Mouse (Mus musculus): Measurements from ENCODE around the gene Fam20b. TPM values are rescaled to one million over a fixed set of nuclear protein-coding genes. Genes with fewer than 3 reads are reported as not detected.

Fam20b gene
- polyA plus RNA-seq, 1 experiment from 2014 or later: 16.6 TPM

DNA sequence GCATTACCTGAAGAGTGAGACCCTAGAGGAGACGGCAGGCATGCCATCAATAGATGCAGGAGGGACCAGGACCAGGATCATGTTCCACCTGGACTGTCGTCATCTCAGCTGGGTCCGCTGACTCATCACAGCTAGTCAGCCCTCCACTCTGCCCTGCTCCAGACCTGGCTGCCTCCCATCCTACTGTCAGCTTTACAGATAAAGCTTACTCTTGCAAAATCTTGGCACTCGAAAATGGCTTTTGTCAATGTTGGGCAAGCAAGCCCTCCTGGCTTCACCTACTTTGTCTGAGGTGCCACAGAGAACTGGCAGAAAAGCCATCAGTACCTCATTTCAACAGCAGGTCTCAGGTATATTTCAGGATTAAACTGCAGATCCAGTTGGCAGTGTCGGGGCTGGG lies 60.2 kb downstream of the Fam20b start:
- H3K27ac ChIP-seq (replicated peaks): no peak overlapping the region
- no peaks in the 10 kb centered on the region for H3K27me3 ChIP-seq (ENCODE audit: low read depth, poor library complexity, severe bottlenecking)
- DNase-seq (ENCODE audit: low spot score): no peak
- H3K9me3 ChIP-seq (replicated peaks): no peaks in the 10 kb centered on the region
- H3K4me1 ChIP-seq: no peaks in the 10 kb centered on the region
- H3K36me3 ChIP-seq: peaks cover 13% of the 10 kb centered on the region; the same call in 1 of the 2 replicates
- WGBS: 85% methylated on average over 5 of the region's 5 CpGs
- H3K4me3 ChIP-seq: no peak overlapping the region

DNA sequence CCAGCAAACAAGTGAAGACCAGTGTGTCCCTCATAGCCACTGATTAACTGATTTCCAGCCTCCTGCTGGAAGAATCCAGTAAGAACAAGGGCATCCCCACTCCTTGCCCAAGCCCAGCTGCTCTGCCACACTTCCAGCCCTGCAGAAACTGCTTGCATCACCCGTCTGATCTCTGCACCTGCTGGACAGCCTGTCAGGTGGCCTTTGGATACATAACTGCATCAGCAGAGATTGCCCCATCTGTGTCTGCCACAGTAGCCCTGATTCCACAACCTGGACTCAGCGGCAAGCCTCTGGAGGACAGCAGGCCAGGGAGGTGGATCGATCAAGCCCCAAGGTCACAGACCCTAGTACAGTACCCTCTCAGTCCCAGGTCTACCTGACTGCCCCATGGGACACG lies 61.4 kb downstream of the Fam20b start:
- Histone ChIP-seq H3K27ac (replicated peaks) (no peak overlapping the region), H3K4me1 (no peaks in the 10 kb centered on the region), H3K36me3 (peaks cover 13% of the 10 kb centered on the region; the same call in 1 of the 2 replicates), H3K27me3 (ENCODE audit: low read depth, poor library complexity, severe bottlenecking) (no peaks in the 10 kb centered on the region), H3K4me3 (no peak overlapping the region), H3K9me3 (replicated peaks) (no peaks in the 10 kb centered on the region)
- DNase-seq (ENCODE audit: low spot score): no peak
- WGBS: 87% methylated on average over 4 of the region's 4 CpGs

DNA sequence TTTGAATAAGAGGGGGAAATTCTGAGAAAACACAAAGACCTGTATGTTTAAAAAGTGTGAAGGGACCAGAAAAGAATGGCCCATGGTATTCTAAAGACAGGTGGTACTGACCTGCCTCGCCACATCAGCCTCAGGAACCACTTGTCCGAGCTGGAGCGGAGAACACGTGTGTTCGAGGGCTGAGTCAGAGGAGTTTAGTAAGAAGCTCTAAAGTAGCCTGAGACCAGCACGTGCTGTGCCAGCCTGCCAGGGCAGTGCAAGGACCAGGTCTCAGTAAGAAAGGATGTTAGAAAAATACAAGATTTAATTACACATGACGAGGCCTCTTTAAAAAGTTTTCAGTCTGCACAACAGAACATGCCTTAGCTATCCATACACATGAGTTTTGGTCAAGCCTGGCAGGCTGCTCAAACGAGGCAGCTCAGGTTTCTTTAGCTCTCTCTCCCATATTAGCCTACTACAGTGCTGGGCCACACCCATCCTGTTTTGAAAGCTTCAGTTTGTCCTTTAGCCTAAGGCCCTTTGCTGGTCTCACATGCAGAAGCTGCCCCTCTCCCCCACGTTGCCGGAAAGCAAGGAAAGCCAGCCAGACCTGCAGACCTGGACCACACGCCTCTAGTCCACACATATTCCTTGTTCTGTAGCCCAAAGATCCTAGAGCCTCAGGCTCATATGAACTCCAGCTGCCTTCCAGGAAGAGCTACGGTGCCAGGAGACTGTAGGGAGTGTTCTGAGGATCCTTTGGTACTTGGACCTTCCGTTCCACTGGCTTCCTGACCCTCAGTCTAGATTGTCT lies 64.0 kb downstream of the Fam20b start:
- no peak for DNase-seq (ENCODE audit: low spot score)

DNA sequence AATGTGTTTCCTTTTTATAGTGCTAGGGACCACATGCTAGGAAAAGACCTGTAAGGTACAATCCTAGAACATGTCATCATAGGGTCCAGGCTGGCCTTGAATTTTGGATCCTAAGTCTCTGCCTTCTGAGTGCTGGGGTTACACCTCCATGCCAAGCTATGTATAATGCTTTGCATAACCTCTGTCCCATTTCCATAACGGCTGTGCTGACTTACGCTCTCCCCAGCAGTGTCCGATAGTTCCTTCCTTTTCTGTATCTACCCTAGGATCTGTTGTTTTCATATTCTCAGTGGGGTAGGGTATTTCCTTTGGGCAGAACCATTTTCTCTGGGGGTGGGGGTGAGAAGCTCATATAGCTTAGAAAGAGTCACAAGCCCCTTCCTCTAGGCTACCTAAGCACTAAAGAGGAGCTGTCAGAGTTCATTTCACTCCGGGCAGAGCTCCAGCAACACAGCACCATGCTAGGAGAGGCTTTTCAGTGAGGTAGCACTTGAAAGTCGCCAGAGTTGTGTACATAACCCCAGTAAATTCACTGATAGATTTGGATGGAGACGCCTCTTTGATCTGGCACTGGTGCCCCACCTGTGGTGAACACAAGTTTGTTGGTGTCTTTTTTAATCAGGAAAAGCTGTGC lies 66.6 kb downstream of the Fam20b start:
- Histone ChIP-seq H3K4me1 (no peaks in the 10 kb centered on the region), H3K27me3 (ENCODE audit: low read depth, poor library complexity, severe bottlenecking) (no peaks in the 10 kb centered on the region), H3K4me3 (no peak overlapping the region), H3K36me3 (peaks cover 15% of the 10 kb centered on the region), H3K9me3 (replicated peaks) (no peaks in the 10 kb centered on the region), H3K27ac (replicated peaks) (no peak overlapping the region)
- DNase-seq (ENCODE audit: low spot score): no peak
- 72% methylated on average over 6 of the region's 6 CpGs for WGBS

More for the DNA sequence above, 64.0 kb downstream of the Fam20b start:
- no peaks in the 10 kb centered on the region for H3K4me1 ChIP-seq
- H3K9me3 ChIP-seq (replicated peaks): no peaks in the 10 kb centered on the region
- WGBS: 83% methylated on average over 13 of the region's 13 CpGs
- 0 out of 2 replicates have a peak, but pooled peaks cover 6% of the 10 kb centered on the region for H3K36me3 ChIP-seq
- no peaks in the 10 kb centered on the region for H3K27me3 ChIP-seq (ENCODE audit: low read depth, poor library complexity, severe bottlenecking)
- H3K4me3 ChIP-seq: no peak overlapping the region
- H3K27ac ChIP-seq (replicated peaks): no peak overlapping the region

DNA sequence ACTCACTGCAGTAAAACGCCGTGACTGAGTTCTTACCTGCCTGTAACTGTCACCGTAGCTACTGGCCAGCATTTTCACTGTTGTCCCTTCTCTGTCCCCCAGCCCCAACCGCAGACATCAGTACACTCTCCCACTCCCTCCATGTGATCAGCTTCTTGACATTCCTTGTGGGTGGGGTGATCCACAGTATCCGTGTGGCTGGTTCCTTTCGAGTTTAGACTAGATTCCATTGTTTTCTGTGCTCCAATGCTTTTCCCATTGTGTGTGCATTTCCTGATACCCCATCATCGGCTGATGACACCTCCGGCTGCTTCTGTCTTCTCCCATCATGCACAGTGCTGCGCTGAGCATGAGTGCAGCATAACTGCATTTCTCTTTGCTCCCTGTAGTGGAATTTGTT lies 68.3 kb downstream of the Fam20b start:
- no peaks in the 10 kb centered on the region for H3K4me1 ChIP-seq
- peaks cover 10% of the 10 kb centered on the region for H3K36me3 ChIP-seq
- H3K4me3 ChIP-seq: no peak overlapping the region
- H3K27ac ChIP-seq (replicated peaks): no peak overlapping the region
- WGBS: 86% methylated on average over 9 of the region's 9 CpGs
- H3K9me3 ChIP-seq (replicated peaks): no peaks in the 10 kb centered on the region
- no peak for DNase-seq (ENCODE audit: low spot score)
- no peaks in the 10 kb centered on the region for H3K27me3 ChIP-seq (ENCODE audit: low read depth, poor library complexity, severe bottlenecking)

DNA sequence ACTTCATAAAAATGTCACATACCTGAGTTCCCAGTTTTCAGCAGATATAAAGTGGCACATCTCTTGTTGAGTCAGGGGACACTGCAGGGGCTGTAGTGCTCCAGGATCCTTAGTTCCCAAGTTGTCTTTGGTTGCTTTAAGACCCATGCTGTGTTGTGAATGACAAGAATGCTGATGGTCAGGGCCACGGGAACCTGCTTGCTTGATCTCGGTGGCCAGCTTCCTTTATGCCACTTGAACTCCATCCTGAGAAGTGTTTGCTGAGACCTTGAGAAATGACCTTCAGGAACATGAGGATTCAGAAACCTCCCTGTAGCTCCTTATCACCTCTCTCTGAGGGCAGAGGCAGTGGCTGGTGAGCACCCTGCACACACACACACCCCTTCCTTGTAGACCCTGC lies 70.2 kb downstream of the Fam20b start:
- H3K27ac ChIP-seq (replicated peaks): no peak overlapping the region
- peaks cover 13% of the 10 kb centered on the region for H3K4me1 ChIP-seq
- 39% methylated on average over 2 of the region's 2 CpGs for WGBS
- DNase-seq (ENCODE audit: low spot score): no peak
- H3K4me3 ChIP-seq: no peak overlapping the region
- H3K27me3 ChIP-seq (ENCODE audit: low read depth, poor library complexity, severe bottlenecking): no peaks in the 10 kb centered on the region
- H3K9me3 ChIP-seq (replicated peaks): no peaks in the 10 kb centered on the region
- peaks cover 13% of the 10 kb centered on the region for H3K36me3 ChIP-seq

DNA sequence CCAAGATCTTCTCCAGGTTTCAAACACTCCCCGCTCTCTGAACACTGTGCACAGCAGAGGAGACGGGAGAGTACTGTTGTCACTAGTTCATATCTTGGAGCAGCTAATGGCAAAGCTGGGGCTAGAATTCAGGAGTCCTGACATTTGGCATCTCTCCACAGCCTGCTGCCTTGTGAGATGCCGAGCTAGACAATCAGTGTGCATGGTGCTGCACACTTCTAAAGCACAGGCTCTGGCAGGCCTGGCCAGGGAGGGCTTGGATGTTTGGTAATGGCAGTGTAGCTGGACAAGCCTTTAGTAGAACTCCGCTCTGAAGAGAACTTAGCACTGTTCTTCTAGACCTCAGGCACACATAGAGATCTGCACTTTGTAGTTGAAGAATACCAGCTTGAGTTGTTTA lies 72.9 kb downstream of the Fam20b start:
- Histone ChIP-seq H3K9me3 (replicated peaks) (no peaks in the 10 kb centered on the region), H3K36me3 (peaks cover 38% of the 10 kb centered on the region), H3K4me1 (peaks cover 20% of the 10 kb centered on the region), H3K27me3 (ENCODE audit: low read depth, poor library complexity, severe bottlenecking) (no peaks in the 10 kb centered on the region), H3K4me3 (no peak overlapping the region), H3K27ac (replicated peaks) (no peak overlapping the region)
- no peak for DNase-seq (ENCODE audit: low spot score)
- WGBS: 91% methylated on average over 4 of the region's 4 CpGs

DNA sequence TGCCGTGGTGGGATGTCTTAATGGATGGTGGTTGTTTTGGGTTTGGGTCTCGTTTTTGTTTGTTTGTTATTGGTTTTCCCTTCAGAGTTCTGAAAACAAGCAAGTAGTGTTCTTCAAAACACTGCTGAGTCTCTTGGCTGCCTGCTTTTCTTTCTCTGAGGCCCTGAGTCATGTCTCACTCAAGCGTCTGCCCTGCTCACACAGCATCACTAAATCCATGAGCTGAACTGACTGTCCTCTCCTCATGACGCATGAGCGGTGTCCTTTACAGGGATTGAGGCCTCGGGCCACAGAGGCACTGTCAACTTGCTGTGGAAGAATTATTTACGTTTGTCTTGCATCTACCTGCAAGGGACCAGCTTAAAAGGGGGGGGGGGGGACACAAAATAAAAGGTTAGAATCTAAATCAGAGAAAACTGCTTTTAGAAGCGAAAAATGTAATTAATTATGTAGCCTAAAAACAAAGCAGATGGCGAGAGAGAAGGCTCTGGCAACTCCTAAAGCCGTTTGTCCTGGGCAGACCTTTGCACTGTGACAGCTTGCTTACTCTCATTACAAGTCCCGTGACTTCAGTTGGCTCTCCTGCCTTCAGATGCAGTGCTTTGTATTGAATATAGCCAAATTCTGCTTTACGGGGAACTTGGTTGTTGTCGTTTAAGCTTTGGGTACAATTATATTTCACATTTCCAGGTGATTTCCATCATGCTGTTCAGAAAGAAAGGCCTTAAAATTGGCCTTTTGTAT lies 73.9 kb downstream of the Fam20b start:
- Histone ChIP-seq H3K36me3 (peaks cover 48% of the 10 kb centered on the region), H3K4me1 (peaks cover 20% of the 10 kb centered on the region), H3K4me3 (no peak overlapping the region), H3K9me3 (replicated peaks) (no peaks in the 10 kb centered on the region), H3K27ac (replicated peaks) (no peak overlapping the region), H3K27me3 (ENCODE audit: low read depth, poor library complexity, severe bottlenecking) (no peaks in the 10 kb centered on the region)
- no peak for DNase-seq (ENCODE audit: low spot score)
- WGBS: 75% methylated on average over 13 of the region's 13 CpGs

DNA sequence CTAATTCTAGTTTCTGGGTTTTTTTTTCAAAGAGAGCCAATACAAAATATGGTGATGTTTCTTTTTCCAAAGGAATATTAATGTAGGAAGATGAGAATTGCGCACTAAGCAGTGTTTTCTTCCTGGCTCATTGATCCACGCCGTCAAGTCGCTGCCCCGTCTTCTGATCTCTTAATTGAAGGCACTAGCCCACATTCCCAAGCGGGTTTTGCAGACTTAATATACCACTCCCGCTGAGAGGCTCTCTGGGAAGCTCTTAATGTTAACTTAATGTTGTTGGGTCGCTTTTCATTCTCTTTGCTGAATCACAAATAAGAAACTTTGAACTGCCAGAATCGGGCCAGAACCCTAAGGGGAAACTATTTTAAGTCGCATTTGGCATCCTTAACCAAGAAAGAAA lies 74.8 kb downstream of the Fam20b start:
- peaks cover 51% of the 10 kb centered on the region for H3K36me3 ChIP-seq
- DNase-seq (ENCODE audit: low spot score): no peak
- H3K4me3 ChIP-seq: no peak overlapping the region
- H3K9me3 ChIP-seq (replicated peaks): no peaks in the 10 kb centered on the region
- H3K27ac ChIP-seq (replicated peaks): no peak overlapping the region
- H3K4me1 ChIP-seq: peaks cover 20% of the 10 kb centered on the region
- 47% methylated on average over 10 of the region's 10 CpGs for WGBS
- H3K27me3 ChIP-seq (ENCODE audit: low read depth, poor library complexity, severe bottlenecking): no peaks in the 10 kb centered on the region

DNA sequence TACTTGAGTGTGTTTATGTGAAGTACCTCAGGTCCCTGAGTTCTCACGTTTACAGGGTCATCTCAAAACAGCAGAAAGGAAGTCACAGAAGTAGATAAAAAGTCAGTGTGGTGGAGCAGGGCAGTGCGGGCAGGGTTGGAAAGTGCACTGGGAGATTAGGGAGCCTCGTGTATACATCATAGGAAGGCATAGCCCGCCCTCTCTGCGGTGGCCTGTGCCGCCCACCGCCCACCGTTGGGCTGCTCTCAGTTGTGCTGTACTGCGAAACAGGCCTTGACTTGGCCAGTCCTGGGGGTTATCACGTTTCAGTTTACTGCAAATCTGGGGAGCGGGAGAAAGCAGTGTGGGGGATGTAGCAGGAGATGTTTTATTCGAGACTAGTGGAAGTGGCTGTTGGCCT lies 76.1 kb downstream of the Fam20b start:
- H3K27me3 ChIP-seq (ENCODE audit: low read depth, poor library complexity, severe bottlenecking): no peaks in the 10 kb centered on the region
- WGBS: 68% methylated on average over 12 of the region's 12 CpGs
- no peaks in the 10 kb centered on the region for H3K9me3 ChIP-seq (replicated peaks)
- no peak overlapping the region for H3K4me3 ChIP-seq
- H3K36me3 ChIP-seq: peaks cover 54% of the 10 kb centered on the region
- DNase-seq (ENCODE audit: low spot score): no peak
- H3K4me1 ChIP-seq: peaks cover 20% of the 10 kb centered on the region
- H3K27ac ChIP-seq (replicated peaks): no peak overlapping the region

DNA sequence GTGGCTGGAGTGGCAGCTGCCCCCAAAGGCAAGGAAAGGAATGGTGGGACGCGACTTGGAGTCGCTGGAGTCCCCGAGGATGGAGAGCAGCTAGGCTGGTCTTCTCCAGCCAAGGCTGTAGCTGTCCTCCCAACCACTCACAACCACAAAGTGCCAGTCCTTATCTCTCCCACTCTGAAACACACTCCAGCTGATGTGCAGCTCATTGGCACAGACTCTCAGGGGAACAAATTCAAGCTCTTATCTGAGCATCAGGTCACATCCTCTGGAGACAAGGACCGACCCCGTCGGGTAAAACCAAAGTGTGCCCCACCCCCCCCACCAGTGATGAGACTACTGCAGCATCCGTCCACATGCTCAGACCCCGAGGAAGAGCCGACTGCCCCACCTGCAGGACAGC lies 77.1 kb downstream of the Fam20b start:
- no peak for DNase-seq (ENCODE audit: low spot score)
- Histone ChIP-seq H3K27me3 (ENCODE audit: low read depth, poor library complexity, severe bottlenecking) (no peaks in the 10 kb centered on the region), H3K36me3 (peaks cover 58% of the 10 kb centered on the region), H3K4me1 (peaks cover 20% of the 10 kb centered on the region), H3K27ac (replicated peaks) (no peak overlapping the region), H3K4me3 (no peak overlapping the region), H3K9me3 (replicated peaks) (no peaks in the 10 kb centered on the region)
- WGBS: 89% methylated on average over 10 of the region's 10 CpGs

DNA sequence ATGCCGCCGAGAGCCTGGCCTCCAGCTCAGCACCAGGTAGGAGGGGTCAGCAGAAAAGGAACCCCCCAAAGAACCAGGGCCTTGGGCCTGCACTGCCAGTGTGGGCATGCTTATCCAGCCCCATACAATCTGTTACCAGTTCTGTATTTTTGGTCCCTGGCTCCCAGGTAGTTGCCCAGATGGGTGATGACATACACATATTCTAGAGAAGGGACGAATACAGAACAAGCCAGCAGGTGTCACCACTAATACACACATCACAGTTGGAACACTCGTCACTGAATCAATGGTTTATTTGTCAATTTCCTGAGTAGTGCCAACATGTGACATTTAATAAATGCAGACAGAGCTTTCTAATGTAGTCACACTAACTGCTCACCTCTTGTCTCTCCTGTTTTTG lies 78.3 kb downstream of the Fam20b start:
- Histone ChIP-seq H3K27ac (replicated peaks) (no peak overlapping the region), H3K36me3 (peaks cover 70% of the 10 kb centered on the region), H3K4me1 (peaks cover 20% of the 10 kb centered on the region), H3K27me3 (ENCODE audit: low read depth, poor library complexity, severe bottlenecking) (no peaks in the 10 kb centered on the region), H3K4me3 (no peak overlapping the region), H3K9me3 (replicated peaks) (no peaks in the 10 kb centered on the region)
- WGBS: 81% methylated on average over 4 of the region's 4 CpGs
- DNase-seq (ENCODE audit: low spot score): no peak

DNA sequence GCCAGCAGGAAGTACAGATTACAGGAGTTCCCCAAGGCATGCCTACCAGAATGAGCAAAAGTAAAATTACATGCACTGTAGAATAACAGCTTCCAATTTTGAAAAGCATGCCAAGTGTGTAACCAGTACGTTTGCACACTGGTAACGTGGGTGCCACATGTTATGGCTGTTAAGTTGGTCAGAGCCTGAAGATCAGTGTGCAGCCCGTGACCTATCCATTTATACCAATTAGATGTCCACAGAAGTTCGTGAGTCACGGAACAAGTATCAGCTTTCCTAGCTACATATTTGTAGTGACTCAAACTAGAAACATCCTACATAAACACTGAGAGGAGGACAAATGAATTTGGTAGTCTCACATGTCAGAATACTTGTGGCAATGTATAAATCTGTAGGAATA lies 79.4 kb downstream of the Fam20b start:
- H3K4me3 ChIP-seq: no peak overlapping the region
- H3K9me3 ChIP-seq (replicated peaks): no peaks in the 10 kb centered on the region
- H3K4me1 ChIP-seq: peaks cover 15% of the 10 kb centered on the region
- no peak overlapping the region for H3K27ac ChIP-seq (replicated peaks)
- H3K36me3 ChIP-seq: peaks cover 80% of the 10 kb centered on the region
- H3K27me3 ChIP-seq (ENCODE audit: low read depth, poor library complexity, severe bottlenecking): no peaks in the 10 kb centered on the region
- DNase-seq (ENCODE audit: low spot score): no peak
- WGBS: 95% methylated on average over 5 of the region's 5 CpGs

All from midbrain, embryonic 10.5 days (tissue).